Mouse (Mus musculus): ENCODE measurements at regions not wholly inside any gene's neighbourhood (a gene's known extent, or its start where the extent isn't known, plus 50 kb on each side); places are given as distances from the start of the nearest gene placed in this dataset.

GRCm38 (mm10) chr19:15649368-15649767, 297.8 kb downstream of the Psat1 start:
- TF ChIP-seq NANOG (IDR thresholded peaks at IDR 0.05; ENCODE audit: borderline replicate concordance, low read length) (no peak), POU5F1 (IDR thresholded peaks at IDR 0.05; ENCODE audit: borderline replicate concordance, low read length) (no peak), CTCF (conservative IDR thresholded peaks at IDR 0.05; ENCODE audit: low read length) (peak; percentile 94)
- Histone ChIP-seq H3K36me3 (ENCODE audit: insufficient read depth, low read length) (no peaks in the 10 kb centered on the region), H3K4me3 (replicated peaks; ENCODE audit: low read length) (no peak overlapping the region), H3K4me1 (replicated peaks; ENCODE audit: low read depth, low read length) (no peaks in the 10 kb centered on the region), H3K9me3 (ENCODE audit: low read length) (no peaks in the 10 kb centered on the region), H3K27me3 (ENCODE audit: insufficient read depth, low read length) (no peaks in the 10 kb centered on the region)

DNA sequence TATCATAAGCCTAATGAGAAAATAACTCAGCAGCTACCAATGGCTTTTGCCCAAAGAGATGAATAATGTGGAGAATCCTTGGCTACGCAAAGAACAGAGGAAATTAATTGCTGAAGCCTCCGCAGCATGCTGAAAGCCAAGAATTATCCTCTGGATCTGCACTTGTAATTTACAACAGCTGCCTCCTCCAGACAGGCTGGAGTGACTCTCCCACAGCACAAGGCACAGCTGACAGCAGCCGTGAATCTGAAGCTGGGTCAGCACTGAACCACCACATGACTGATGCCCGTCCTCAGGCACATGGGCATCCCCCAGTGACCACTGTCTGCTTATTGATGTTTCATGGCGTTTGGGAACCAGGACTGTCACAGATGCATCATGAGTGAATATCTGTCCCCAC, 299.8 kb downstream of the Psat1 start:
- H3K36me3 ChIP-seq (ENCODE audit: insufficient read depth, low read length): no peaks in the 10 kb centered on the region

GRCm38 (mm10) chr19:15644786-15645185, 302.4 kb downstream of the Psat1 start:
- no peaks in the 10 kb centered on the region for H3K27me3 ChIP-seq (ENCODE audit: insufficient read depth, low read length)
- no peaks in the 10 kb centered on the region for H3K9me3 ChIP-seq (ENCODE audit: low read length)
- no peaks in the 10 kb centered on the region for H3K36me3 ChIP-seq (ENCODE audit: insufficient read depth, low read length)
- H3K4me1 ChIP-seq (replicated peaks; ENCODE audit: low read depth, low read length): no peaks in the 10 kb centered on the region
- no peak overlapping the region for H3K4me3 ChIP-seq (replicated peaks; ENCODE audit: low read length)
- TF ChIP-seq NANOG (IDR thresholded peaks at IDR 0.05; ENCODE audit: borderline replicate concordance, low read length) (no peak), POU5F1 (IDR thresholded peaks at IDR 0.05; ENCODE audit: borderline replicate concordance, low read length) (no peak), CTCF (conservative IDR thresholded peaks at IDR 0.05; ENCODE audit: low read length) (no peak)

More for the DNA sequence above, 299.8 kb downstream of the Psat1 start:
- TF ChIP-seq CTCF (conservative IDR thresholded peaks at IDR 0.05; ENCODE audit: low read length) (no peak), POU5F1 (IDR thresholded peaks at IDR 0.05; ENCODE audit: borderline replicate concordance, low read length) (no peak), NANOG (IDR thresholded peaks at IDR 0.05; ENCODE audit: borderline replicate concordance, low read length) (no peak)
- Histone ChIP-seq H3K4me3 (replicated peaks; ENCODE audit: low read length) (no peak overlapping the region), H3K27me3 (ENCODE audit: insufficient read depth, low read length) (no peaks in the 10 kb centered on the region), H3K9me3 (ENCODE audit: low read length) (no peaks in the 10 kb centered on the region), H3K4me1 (replicated peaks; ENCODE audit: low read depth, low read length) (no peaks in the 10 kb centered on the region)

DNA sequence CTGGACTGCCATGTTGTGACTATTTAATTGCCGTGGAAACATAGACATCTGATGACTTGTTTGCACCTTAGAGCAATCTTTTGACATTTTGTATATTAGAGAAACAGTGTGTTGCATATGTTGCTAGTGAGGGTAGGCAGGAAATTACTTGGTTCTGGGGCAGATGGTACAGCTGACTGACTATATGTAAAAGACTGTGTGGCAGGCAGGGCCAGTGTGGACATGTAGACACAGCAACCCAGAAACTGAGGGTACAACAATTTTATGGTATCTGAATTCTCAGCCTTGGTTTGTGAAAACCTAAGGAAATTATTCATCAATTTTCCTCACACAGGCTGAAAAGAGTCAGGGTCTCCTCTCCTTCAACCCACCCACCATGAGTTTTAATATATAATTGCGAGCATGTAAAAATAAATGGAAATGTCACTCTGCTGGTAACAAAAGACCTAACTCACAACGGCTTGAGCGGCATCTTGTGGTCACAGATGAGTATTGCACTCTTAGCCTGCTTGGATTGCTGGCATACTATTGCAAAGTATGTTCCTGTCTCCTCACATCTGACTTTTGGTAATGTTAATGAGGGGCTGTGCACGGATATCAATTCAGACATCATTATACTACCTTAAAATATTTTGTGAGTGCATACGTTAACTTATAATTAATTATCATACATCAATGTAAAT, 329.8 kb downstream of the Psat1 start:
- peaks cover 9% of the 10 kb centered on the region; the same call in 1 of the 2 replicates for H3K27me3 ChIP-seq (ENCODE audit: insufficient read depth, low read length)
- peaks cover 24% of the 10 kb centered on the region for H3K4me1 ChIP-seq (replicated peaks; ENCODE audit: low read depth, low read length)
- H3K4me3 ChIP-seq (replicated peaks; ENCODE audit: low read length): no peak overlapping the region
- no peak for TF ChIP-seq POU5F1 (IDR thresholded peaks at IDR 0.05; ENCODE audit: borderline replicate concordance, low read length)
- peak; percentile 98 for TF ChIP-seq CTCF (conservative IDR thresholded peaks at IDR 0.05; ENCODE audit: low read length)
- TF ChIP-seq NANOG (IDR thresholded peaks at IDR 0.05; ENCODE audit: borderline replicate concordance, low read length): no peak
- no peaks in the 10 kb centered on the region for H3K36me3 ChIP-seq (ENCODE audit: insufficient read depth, low read length)
- H3K9me3 ChIP-seq (ENCODE audit: low read length): no peaks in the 10 kb centered on the region

DNA sequence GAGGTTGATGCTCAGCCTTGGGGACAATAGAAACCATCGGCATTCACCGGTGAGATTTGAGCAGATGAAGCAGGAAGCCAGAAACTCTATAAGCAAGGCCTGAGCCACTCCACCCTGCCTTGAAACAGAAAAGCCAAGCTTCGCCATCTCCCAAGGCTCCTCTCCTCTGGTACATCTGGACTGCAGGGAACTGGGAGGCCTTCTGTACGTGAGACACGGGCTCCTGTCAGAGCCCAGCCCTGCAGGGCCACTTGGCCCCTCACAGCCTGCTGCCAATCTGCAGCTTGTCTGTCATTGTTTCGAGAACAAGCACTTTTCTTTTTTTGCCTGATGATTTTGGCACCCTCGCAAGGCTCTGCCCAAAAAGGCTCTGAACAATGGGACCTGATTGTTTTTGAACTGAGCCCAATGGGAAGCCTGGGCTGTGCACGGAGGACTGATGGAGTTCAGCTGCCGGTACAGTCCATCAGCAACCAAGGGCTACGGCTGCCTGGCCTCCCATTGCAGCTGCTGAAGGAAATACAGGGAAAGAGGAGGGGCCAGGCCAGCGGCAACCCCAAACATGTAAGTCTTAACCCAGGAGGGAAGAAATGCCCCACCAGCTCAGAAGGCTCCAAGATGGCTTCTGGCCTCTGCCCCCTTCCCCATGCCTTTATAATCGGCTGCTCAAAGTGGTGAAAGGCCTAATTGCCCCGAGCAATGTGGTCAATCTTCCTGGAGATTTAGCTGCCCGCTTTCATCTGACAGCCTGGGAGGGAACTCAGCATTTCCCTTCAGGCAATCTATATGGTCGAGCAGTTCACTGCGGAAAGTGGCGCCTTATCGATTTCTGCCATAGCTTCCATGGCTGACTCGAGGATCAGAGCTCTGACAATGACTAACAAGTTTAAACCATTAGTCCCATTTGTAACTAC, 332.2 kb downstream of the Psat1 start:
- H3K36me3 ChIP-seq (ENCODE audit: insufficient read depth, low read length): no peaks in the 10 kb centered on the region
- H3K9me3 ChIP-seq (ENCODE audit: low read length): no peaks in the 10 kb centered on the region
- TF ChIP-seq CTCF (conservative IDR thresholded peaks at IDR 0.05; ENCODE audit: low read length): no peak
- TF ChIP-seq POU5F1 (IDR thresholded peaks at IDR 0.05; ENCODE audit: borderline replicate concordance, low read length): no peak
- H3K4me3 ChIP-seq (replicated peaks; ENCODE audit: low read length): peak overlapping the region; percentile 49
- peaks cover 24% of the 10 kb centered on the region for H3K4me1 ChIP-seq (replicated peaks; ENCODE audit: low read depth, low read length)
- H3K27me3 ChIP-seq (ENCODE audit: insufficient read depth, low read length): peaks cover 9% of the 10 kb centered on the region; the same call in 1 of the 2 replicates

DNA sequence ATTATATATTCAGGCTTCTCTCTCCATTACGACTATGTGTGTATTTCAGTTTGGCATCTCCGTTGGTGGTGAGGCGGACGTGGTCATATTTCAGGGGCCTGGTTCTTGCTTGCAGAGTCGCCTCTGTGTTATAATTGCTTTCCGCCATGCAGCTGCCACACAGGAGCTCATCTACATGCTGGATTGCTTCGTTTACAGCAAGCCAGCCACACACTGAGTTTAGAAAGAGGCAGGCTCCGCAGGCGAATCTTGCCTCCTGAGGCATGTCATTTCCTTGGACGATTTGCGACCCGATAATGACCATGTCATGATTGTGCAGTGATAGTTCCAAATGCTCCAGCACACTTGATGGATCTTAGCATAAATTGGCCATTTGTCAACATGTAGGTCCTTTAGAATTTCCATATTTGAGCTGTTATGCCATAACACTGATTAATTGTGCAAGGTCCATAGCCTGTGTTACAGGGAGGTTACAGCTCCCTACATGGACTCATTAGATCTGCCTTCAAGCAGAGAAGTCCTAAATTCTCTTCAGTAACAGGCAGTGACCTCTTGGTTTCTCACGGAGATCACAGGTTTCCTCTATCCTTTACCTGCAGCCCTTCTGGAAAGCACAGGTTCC, 335.9 kb downstream of the Psat1 start:
- Histone ChIP-seq H3K9me3 (ENCODE audit: low read length) (no peaks in the 10 kb centered on the region), H3K27me3 (ENCODE audit: insufficient read depth, low read length) (peaks cover 9% of the 10 kb centered on the region; the same call in 1 of the 2 replicates), H3K36me3 (ENCODE audit: insufficient read depth, low read length) (no peaks in the 10 kb centered on the region), H3K4me1 (replicated peaks; ENCODE audit: low read depth, low read length) (peaks cover 19% of the 10 kb centered on the region), H3K4me3 (replicated peaks; ENCODE audit: low read length) (no peak overlapping the region)
- TF ChIP-seq CTCF (conservative IDR thresholded peaks at IDR 0.05; ENCODE audit: low read length) (no peak), NANOG (IDR thresholded peaks at IDR 0.05; ENCODE audit: borderline replicate concordance, low read length) (no peak), POU5F1 (IDR thresholded peaks at IDR 0.05; ENCODE audit: borderline replicate concordance, low read length) (no peak)

- H3K27me3 ChIP-seq (ENCODE audit: insufficient read depth, low read length): no peaks in the 10 kb centered on the region
- H3K4me1 ChIP-seq (replicated peaks; ENCODE audit: low read depth, low read length): peaks cover 13% of the 10 kb centered on the region
- H3K36me3 ChIP-seq (ENCODE audit: insufficient read depth, low read length): no peaks in the 10 kb centered on the region
- no peak overlapping the region for H3K4me3 ChIP-seq (replicated peaks; ENCODE audit: low read length)
- TF ChIP-seq POU5F1 (IDR thresholded peaks at IDR 0.05; ENCODE audit: borderline replicate concordance, low read length) (no peak), CTCF (conservative IDR thresholded peaks at IDR 0.05; ENCODE audit: low read length) (no peak), NANOG (IDR thresholded peaks at IDR 0.05; ENCODE audit: borderline replicate concordance, low read length) (no peak)
- H3K9me3 ChIP-seq (ENCODE audit: low read length): no peaks in the 10 kb centered on the region
Measured at GRCm38 (mm10) chr19:15606440-15606839, 340.7 kb downstream of the Psat1 start.

- no peak for TF ChIP-seq NANOG (IDR thresholded peaks at IDR 0.05; ENCODE audit: borderline replicate concordance, low read length)
- no peak for TF ChIP-seq POU5F1 (IDR thresholded peaks at IDR 0.05; ENCODE audit: borderline replicate concordance, low read length)
- no peak for TF ChIP-seq CTCF (conservative IDR thresholded peaks at IDR 0.05; ENCODE audit: low read length)
Measured at GRCm38 (mm10) chr19:15592821-15593220, 354.3 kb downstream of the Psat1 start.

More at GRCm38 (mm10) chr19:15592821-15593220, 354.3 kb downstream of the Psat1 start:
- peaks cover 3% of the 10 kb centered on the region; the same call in 1 of the 2 replicates for H3K4me1 ChIP-seq (replicated peaks; ENCODE audit: low read depth, low read length)
- H3K27me3 ChIP-seq (ENCODE audit: insufficient read depth, low read length): no peaks in the 10 kb centered on the region
- no peaks in the 10 kb centered on the region for H3K36me3 ChIP-seq (ENCODE audit: insufficient read depth, low read length)
- no peaks in the 10 kb centered on the region for H3K9me3 ChIP-seq (ENCODE audit: low read length)
- no peak overlapping the region for H3K4me3 ChIP-seq (replicated peaks; ENCODE audit: low read length)
